Mouse (Mus musculus): ENCODE results near the gene Gm4559.
"Not testable (repeated sequence)": the region's sequence is repeated elsewhere in the genome, so short reads cannot be mapped to it uniquely, and the experiment has no call there.

The Gm4559 gene

GRCm38 (mm10) chr7:142278183-142278582, 4.0 kb upstream of the Gm4559 start:
- DNase-seq (ENCODE audit: low spot score) = not testable (repeated sequence)

DNA sequence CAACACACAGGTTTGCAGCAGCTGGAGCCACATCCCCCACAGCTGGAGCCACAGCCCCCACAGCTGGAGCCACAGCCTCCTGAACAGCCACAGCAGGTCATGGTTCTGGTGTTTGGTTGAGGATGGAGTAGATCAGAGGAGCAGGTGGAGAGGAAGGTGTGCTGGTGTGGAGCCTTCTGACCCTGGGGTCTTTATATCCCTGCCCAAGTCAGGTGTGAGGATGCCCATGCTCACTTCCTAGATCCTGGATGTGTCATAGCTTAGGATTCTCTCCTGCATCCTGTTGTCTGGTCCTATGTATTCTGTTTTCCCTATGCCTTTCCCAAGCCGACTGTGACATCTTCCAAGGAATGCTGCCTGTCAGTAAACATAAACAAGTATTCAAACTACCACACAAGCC, 15.9 kb downstream of the Gm4559 start, which contains the start of gene Gm2431:
Gene Gm2431, minus strand, starts transcription at position 101 of the 400 bp plus-strand sequence.
- DNase-seq (ENCODE audit: low spot score) = not testable (repeated sequence)

- DNase-seq (ENCODE audit: low spot score) = peak; percentile 9
Measured at GRCm38 (mm10) chr7:142255517-142255916, 18.6 kb downstream of the Gm4559 start.

DNA sequence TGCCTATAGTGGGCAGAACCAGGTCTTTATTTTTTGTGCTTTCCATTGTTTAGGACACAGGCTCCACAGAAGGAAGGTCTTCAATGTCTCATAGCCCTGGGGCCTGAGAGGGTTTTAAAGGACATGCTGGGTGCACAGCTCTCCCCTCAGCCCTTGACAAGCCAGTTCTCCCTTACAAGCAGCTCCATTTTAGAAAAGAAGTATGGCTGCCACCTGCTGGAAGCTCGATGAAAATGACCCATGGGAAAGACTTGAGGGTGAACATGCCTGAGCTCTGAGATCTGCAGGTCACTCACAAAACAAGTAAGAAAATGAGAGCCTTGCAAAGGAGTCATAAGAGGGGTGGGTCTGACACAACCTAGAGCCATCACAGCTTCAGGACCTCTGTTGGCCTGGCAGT, 24.3 kb downstream of the Gm4559 start:
- DNase-seq (ENCODE audit: low spot score) = peak; percentile 3

- DNase-seq (ENCODE audit: low spot score) = no peak
Measured at GRCm38 (mm10) chr7:142240978-142241377, 33.2 kb downstream of the Gm4559 start, which contains the start of gene Gm40460. Gene Gm40460 (minus strand): TSS chr7:142241078.

DNA sequence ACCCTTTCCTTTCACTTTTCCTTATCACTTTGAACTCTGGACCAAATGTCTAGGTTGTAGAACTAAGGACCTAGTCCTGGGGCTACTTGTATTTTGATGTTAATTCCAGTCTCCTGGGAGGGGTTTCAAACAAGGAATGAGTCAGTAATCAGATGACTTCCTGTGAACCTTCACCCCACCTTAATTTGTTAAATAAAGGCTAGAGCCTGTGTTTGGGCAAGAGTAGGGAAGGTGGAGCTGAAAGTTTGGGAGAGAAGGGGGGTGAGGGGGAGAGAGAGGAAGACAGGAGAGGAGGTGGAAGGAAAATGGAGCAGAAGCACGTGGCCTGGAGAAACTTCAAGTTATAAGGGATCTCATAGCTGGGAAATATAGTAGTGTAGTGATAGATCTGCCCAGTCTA, 42.6 kb downstream of the Gm4559 start:
- no peak for DNase-seq (ENCODE audit: low spot score)

- not testable (repeated sequence) for DNase-seq (ENCODE audit: low spot score)
Measured at GRCm38 (mm10) chr7:142229871-142230270, 44.3 kb downstream of the Gm4559 start, which contains the start of gene Krtap5-5. Gene Krtap5-5 (minus strand): TSS chr7:142229971.

GRCm38 (mm10) chr7:142224518-142224917, 49.6 kb downstream of the Gm4559 start:
- DNase-seq (ENCODE audit: low spot score) = no peak

Data from layer of hippocampus, adult 9-10 months (tissue).